Mouse (Mus musculus) stomach, embryonic 15.5 days (tissue): ENCODE measurements around the gene Ppp4r3b. TPM values are rescaled to one million over a fixed set of nuclear protein-coding genes. Genes with fewer than 3 reads are reported as not detected.
A peak's percentile ranks its signal among the peaks of the same experiment; 100 is the strongest.

Source experiments
- ATAC-seq: fragments of 200-750 bp; cut with Nextera tagmentation; 2 replicates; pipeline ENCODE4 v1.8.0; 2017; ENCODE audit warnings: low read depth, moderate number of reproducible peaks, moderate TSS enrichment; ENCODE audit not compliant: insufficient read depth, low FRiP score
- H3K27ac ChIP-seq: fragments of 300-500 bp; sonication (generic); 2 replicates; pipeline ENCODE4 v1.5.1; 2015; ENCODE audit warnings: mild to moderate bottlenecking, inconsistent platforms
- H3K27me3 ChIP-seq: fragments of 300-500 bp; sonication (generic); replicated peaks from 2 replicates; pipeline ENCODE4 v1.6.1; 2015; ENCODE audit warnings: inconsistent platforms
- H3K36me3 ChIP-seq: fragments of 300-500 bp; sonication (generic); 2 replicates; pipeline ENCODE4 v1.6.1; 2015; ENCODE audit warnings: inconsistent platforms
- H3K4me1 ChIP-seq: fragments of 300-500 bp; sonication (generic); 2 replicates; pipeline ENCODE4 v1.6.1; 2015; ENCODE audit warnings: inconsistent platforms
- H3K4me2 ChIP-seq: fragments of 300-500 bp; sonication (generic); 2 replicates; pipeline ENCODE4 v1.6.1; 2015; ENCODE audit warnings: mild to moderate bottlenecking, inconsistent platforms
- H3K4me3 ChIP-seq: fragments of 300-500 bp; sonication (generic); replicated peaks from 2 replicates; pipeline ENCODE4 v1.5.1; 2015; ENCODE audit warnings: inconsistent platforms
- H3K9ac ChIP-seq: fragments of 300-500 bp; sonication (generic); 2 replicates; pipeline ENCODE4 v1.6.1; 2015; ENCODE audit warnings: inconsistent platforms
- H3K9me3 ChIP-seq: fragments of 300-500 bp; sonication (generic); 2 replicates; pipeline ENCODE4 v1.6.1; 2016; ENCODE audit warnings: inconsistent platforms
- WGBS: fragments of 180-500 bp; shearing (Covaris S2); methylation state at CpG from one replicate; pipeline ENCODE4 v1.1.7; 2015; 5-methylcytosine and 5-hydroxymethylcytosine counted together
- polyA plus RNA-seq: library from polyadenylated mRNA; unstranded; fragments of >200 nt; fragmentation: Nextera tagmentation; extraction: Ambion mirVana; gene quantifications from 2 replicates; pipeline ENCODE4 v1.2.1, GENCODE M21; 2015

Gene Ppp4r3b
- 83.6 and 86.2 TPM in 2 replicates for polyA plus RNA-seq

GRCm38 (mm10) chr11:29172563-29173124 lies at the start of gene Ppp4r3b:
Ppp4r3b (plus strand) TSS chr11:29172890.
- peaks cover 6% of the 10 kb centered on the region for H3K4me1 ChIP-seq
- ATAC-seq: peak; percentile 97
- peak within 1 kb of the TSS; percentile 95 for H3K4me3 ChIP-seq
- no peaks in the 10 kb centered on the region for H3K27me3 ChIP-seq
- H3K4me2 ChIP-seq: peak within 1 kb of the TSS; percentile 85
- H3K36me3 ChIP-seq: no peaks in the 10 kb centered on the region
- under 1% methylated on average over 48 of the region's 50 CpGs for WGBS
- H3K9ac ChIP-seq: peak within 1 kb of the TSS; percentile 99
- no peaks in the 10 kb centered on the region for H3K9me3 ChIP-seq
- H3K27ac ChIP-seq: peak within 1 kb of the TSS; percentile 93

- peak; percentile 27; the same call in 1 of the 2 replicates for ATAC-seq
- H3K36me3 ChIP-seq: peaks cover 6% of the 10 kb centered on the region
- peak overlapping the region; percentile 57 for H3K4me2 ChIP-seq
- WGBS: 48% methylated on average over 11 of the region's 11 CpGs
- peak overlapping the region; percentile 77; the same call in 1 of the 2 replicates for H3K9ac ChIP-seq
- no peaks in the 10 kb centered on the region for H3K4me1 ChIP-seq
- H3K4me3 ChIP-seq: peak overlapping the region; percentile 84
- H3K27ac ChIP-seq: no peak overlapping the region
- H3K9me3 ChIP-seq: no peaks in the 10 kb centered on the region
- H3K27me3 ChIP-seq: no peaks in the 10 kb centered on the region
These were observed 42.8 kb upstream of the Ppp4r3b start for GRCm38 (mm10) chr11:29129862-29130384.

DNA sequence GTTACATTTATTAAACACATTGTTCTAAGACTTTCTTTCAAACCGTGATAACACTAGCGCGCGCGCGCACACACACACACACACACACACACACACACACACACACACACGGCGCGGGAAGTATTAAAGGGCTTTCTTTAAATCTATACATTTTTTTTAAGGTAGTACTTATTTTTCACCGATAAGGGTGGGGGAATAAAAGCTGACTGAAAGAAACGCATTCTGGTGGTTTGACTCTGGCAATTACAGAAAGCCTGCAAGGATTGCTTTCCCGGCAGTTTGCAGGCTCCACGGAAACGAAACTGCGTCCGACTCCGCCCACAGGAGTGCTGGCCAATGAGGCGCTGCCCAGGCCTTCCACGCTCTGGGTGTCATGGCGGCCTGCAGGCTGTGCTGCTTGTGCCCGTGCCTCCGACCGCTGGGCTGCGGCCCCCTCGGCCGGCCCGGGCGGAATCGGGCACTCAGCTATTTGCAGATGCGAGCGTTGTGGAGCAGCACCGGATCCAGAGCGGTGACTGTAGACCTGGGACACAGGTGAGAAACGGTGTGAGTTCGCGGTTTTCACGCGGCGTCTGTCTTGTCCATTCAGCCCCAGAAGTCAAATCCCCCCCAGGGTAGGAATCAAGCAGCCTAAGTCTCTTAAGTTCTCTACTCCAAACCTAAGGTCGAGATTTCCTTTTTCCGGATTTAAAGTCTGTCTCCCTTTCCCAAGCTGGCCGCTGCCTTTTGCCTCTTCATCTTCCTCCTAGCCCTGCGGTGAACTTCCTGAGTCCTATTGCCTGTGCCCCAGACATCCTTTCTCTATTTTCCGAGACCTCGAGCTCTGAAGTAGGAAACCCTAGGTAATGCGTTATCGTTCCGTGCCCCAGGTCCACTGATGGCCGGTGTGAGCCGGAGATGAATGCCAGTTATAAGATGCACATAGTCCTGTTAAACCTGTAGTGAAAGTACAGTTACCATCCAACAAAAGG lies 42.0 kb upstream of the Ppp4r3b start, which contains the start of gene Pnpt1:
Gene Pnpt1 (plus strand): TSS at position 360 of the 971 bp plus-strand sequence.
- H3K4me2 ChIP-seq: peak within 1 kb of the TSS; percentile 57

GRCm38 (mm10) chr11:29140671-29141070 lies 32.0 kb upstream of the Ppp4r3b start:
- no peaks in the 10 kb centered on the region for H3K27me3 ChIP-seq
- peaks cover 6% of the 10 kb centered on the region; the same call in 1 of the 2 replicates for H3K36me3 ChIP-seq
- H3K4me1 ChIP-seq: no peaks in the 10 kb centered on the region
- WGBS: 56% methylated on average over 1 of the region's 1 CpGs
- H3K27ac ChIP-seq: no peak overlapping the region
- H3K9me3 ChIP-seq: no peaks in the 10 kb centered on the region
- no peak overlapping the region for H3K4me2 ChIP-seq
- no peak overlapping the region for H3K9ac ChIP-seq
- ATAC-seq: no peak
- H3K4me3 ChIP-seq: no peak overlapping the region

More for the DNA sequence above, 42.0 kb upstream of the Ppp4r3b start, which contains the start of gene Pnpt1:
- peak; percentile 100 for ATAC-seq
- Histone ChIP-seq H3K4me3 (peak within 1 kb of the TSS; percentile 84), H3K36me3 (peaks cover 8% of the 10 kb centered on the region), H3K27me3 (no peaks in the 10 kb centered on the region), H3K27ac (peak within 1 kb of the TSS; percentile 74), H3K9ac (peak within 1 kb of the TSS; percentile 77), H3K9me3 (no peaks in the 10 kb centered on the region), H3K4me1 (no peaks in the 10 kb centered on the region)
- 2% methylated on average over 50 of the region's 50 CpGs for WGBS

DNA sequence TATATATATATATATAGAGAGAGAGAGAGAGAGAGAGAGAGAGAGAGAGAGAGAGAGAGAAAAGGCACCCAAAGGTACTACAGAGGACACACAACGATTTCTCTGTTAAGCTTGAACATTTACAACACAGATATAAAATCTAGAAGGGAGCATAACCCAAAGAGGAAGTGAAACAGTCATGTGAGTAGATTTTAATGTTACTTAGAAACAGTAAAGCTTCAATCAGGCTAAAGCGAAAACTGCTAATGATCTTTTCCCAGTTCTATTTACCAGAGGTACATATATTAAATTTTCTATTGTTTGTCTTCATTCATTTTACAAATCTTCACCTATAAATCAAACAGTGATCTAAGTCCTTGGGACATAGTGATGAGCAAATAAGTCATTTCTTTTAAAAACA lies 23.8 kb upstream of the Ppp4r3b start:
- WGBS: 96% methylated on average over 2 of the region's 2 CpGs
- no peaks in the 10 kb centered on the region for H3K27me3 ChIP-seq
- H3K4me3 ChIP-seq: no peak overlapping the region
- H3K9ac ChIP-seq: no peak overlapping the region
- no peaks in the 10 kb centered on the region for H3K4me1 ChIP-seq
- H3K36me3 ChIP-seq: peaks cover 7% of the 10 kb centered on the region; the same call in 1 of the 2 replicates
- H3K9me3 ChIP-seq: no peaks in the 10 kb centered on the region
- no peak overlapping the region for H3K4me2 ChIP-seq
- H3K27ac ChIP-seq: no peak overlapping the region
- no peak for ATAC-seq

- Histone ChIP-seq H3K4me1 (no peaks in the 10 kb centered on the region), H3K9ac (no peak overlapping the region), H3K4me3 (no peak overlapping the region), H3K36me3 (peaks cover 7% of the 10 kb centered on the region; the same call in 1 of the 2 replicates), H3K27ac (no peak overlapping the region), H3K9me3 (no peaks in the 10 kb centered on the region), H3K4me2 (no peak overlapping the region), H3K27me3 (no peaks in the 10 kb centered on the region)
- 90% methylated on average over 4 of the region's 4 CpGs for WGBS
- no peak for ATAC-seq
These were observed 9.1 kb upstream of the Ppp4r3b start for GRCm38 (mm10) chr11:29163569-29163968.

DNA sequence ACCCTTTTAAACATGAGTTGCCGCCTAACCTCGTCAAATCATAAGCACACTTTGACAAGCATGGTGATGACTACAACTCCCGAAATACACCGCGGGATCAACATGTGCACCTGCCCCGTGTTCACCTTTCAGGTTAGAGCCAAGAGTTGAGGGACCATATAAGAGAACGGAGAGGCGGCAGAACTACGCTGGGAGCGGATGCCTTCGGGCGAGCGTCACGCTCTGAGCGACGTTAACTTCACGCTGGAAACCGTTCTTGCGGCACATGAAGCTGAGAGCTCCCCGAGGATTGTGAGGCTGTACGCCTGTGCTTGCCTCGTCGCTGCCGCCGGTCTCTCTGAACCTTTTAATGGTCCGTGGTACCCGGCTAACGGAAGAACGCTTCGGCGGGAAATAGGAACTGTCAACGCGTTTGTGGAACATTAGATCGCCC lies 715 bp upstream of the Ppp4r3b start:
- ATAC-seq: peak; percentile 34
- Histone ChIP-seq H3K4me3 (peak overlapping the region; percentile 95), H3K27me3 (no peaks in the 10 kb centered on the region), H3K9me3 (no peaks in the 10 kb centered on the region), H3K4me2 (peak overlapping the region; percentile 85), H3K36me3 (no peaks in the 10 kb centered on the region), H3K27ac (peak overlapping the region; percentile 75), H3K9ac (peak overlapping the region; percentile 53), H3K4me1 (peaks cover 6% of the 10 kb centered on the region)
- under 1% methylated on average over 34 of the region's 34 CpGs for WGBS

GRCm38 (mm10) chr11:29173125-29173631 lies 488 bp downstream of the Ppp4r3b start:
- H3K27ac ChIP-seq: peak overlapping the region; percentile 93
- no peaks in the 10 kb centered on the region for H3K27me3 ChIP-seq
- no peaks in the 10 kb centered on the region for H3K36me3 ChIP-seq
- H3K9ac ChIP-seq: peak overlapping the region; percentile 99
- ATAC-seq: peak; percentile 65
- H3K4me3 ChIP-seq: peak overlapping the region; percentile 95
- H3K4me1 ChIP-seq: peaks cover 6% of the 10 kb centered on the region
- no peaks in the 10 kb centered on the region for H3K9me3 ChIP-seq
- H3K4me2 ChIP-seq: peak overlapping the region; percentile 63
- WGBS: under 1% methylated on average over 38 of the region's 38 CpGs

GRCm38 (mm10) chr11:29173706-29174436 lies 1.2 kb downstream of the Ppp4r3b start:
- Histone ChIP-seq H3K27ac (peak overlapping the region; percentile 93), H3K4me2 (peak overlapping the region; percentile 63), H3K4me1 (peaks cover 6% of the 10 kb centered on the region), H3K9ac (peak overlapping the region; percentile 99; the same call in 1 of the 2 replicates), H3K9me3 (no peaks in the 10 kb centered on the region), H3K4me3 (peak overlapping the region; percentile 95), H3K27me3 (no peaks in the 10 kb centered on the region), H3K36me3 (no peaks in the 10 kb centered on the region)
- no peak for ATAC-seq
- 2% methylated on average over 13 of the region's 13 CpGs for WGBS

GRCm38 (mm10) chr11:29179319-29179718 lies 6.6 kb downstream of the Ppp4r3b start:
- ATAC-seq: no peak
- WGBS: 94% methylated on average over 1 of the region's 1 CpGs
- Histone ChIP-seq H3K4me2 (no peak overlapping the region), H3K27me3 (no peaks in the 10 kb centered on the region), H3K27ac (no peak overlapping the region), H3K36me3 (peaks cover 10% of the 10 kb centered on the region; the same call in 1 of the 2 replicates), H3K9ac (no peak overlapping the region), H3K4me1 (no peaks in the 10 kb centered on the region), H3K4me3 (no peak overlapping the region), H3K9me3 (no peaks in the 10 kb centered on the region)

GRCm38 (mm10) chr11:29180657-29181056 lies 8.0 kb downstream of the Ppp4r3b start:
- Histone ChIP-seq H3K36me3 (peaks cover 12% of the 10 kb centered on the region; the same call in 1 of the 2 replicates), H3K9me3 (no peaks in the 10 kb centered on the region)
- 74% methylated on average over 3 of the region's 3 CpGs for WGBS

More at GRCm38 (mm10) chr11:29180657-29181056, 8.0 kb downstream of the Ppp4r3b start:
- no peak overlapping the region for H3K27ac ChIP-seq
- no peaks in the 10 kb centered on the region for H3K27me3 ChIP-seq
- H3K9ac ChIP-seq: no peak overlapping the region
- H3K4me1 ChIP-seq: no peaks in the 10 kb centered on the region
- ATAC-seq: no peak
- H3K4me3 ChIP-seq: no peak overlapping the region
- no peak overlapping the region for H3K4me2 ChIP-seq
